ENCODE assay signal across 8 mouse cellular contexts in the genomic region with DNA sequence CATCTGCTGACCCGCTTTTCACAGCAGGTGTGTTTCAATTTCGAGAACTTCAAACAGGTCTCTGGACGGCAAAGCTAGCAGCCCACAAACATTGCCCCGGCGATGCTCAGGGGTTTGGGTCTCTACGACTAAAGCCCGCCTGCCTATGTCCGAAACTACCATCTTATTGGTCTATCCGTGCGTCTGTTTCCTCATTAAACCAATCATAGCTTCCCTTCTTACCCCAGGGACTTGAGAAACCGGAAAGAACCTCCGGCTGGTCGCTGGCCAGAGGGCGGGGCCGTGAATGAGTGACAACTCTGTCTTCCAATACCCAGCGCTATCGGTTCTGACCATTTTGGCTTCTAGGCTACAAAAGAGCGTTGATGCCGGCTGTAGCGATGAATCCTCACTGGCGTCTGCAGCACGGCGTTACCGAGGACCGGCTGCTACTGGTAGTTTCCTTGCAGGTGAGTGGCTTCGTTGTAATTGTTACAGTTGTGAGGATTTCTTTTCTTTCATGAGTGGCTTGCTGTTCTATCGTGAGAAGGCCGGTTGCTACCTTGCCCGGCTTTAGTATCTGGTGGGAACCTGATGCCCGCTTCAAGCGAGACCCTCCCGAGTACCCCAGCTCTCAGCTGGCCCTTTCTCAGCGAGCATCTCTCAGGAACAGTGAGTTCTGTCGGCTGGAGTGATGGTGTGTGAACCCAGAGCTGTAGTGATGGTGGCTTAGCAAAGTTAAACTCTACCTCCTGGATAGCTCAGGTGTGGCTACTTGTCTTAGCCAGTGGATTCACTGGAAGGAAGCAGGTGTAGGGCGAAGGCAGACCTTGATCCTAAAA. TPM values are rescaled to one million over a fixed set of nuclear protein-coding genes. Genes with fewer than 3 reads are reported as not detected.
DNase-seq lines count a peak whose midpoint lies in the region; ATAC-seq and TF ChIP-seq lines count a peak whose summit lies in the region.

A gene (plus strand): TSS at position 234 of the 821 bp plus-strand sequence.

- DNase-seq in 416B (ENCODE audit: low read depth), result peak; percentile 99
- peak; percentile 100 for DNase-seq in heart, adult 8-10 months (ENCODE audit: low spot score)
- DNase-seq in kidney, adult 9 months, result peak; percentile 100
- peak; percentile 99 for DNase-seq in limb, embryonic 14.5 days (ENCODE audit: low spot score)
- peak; percentile 99 for DNase-seq in midbrain, postnatal 0 days (ENCODE audit: low spot score)
- DNase-seq in spleen, postnatal 14 days (ENCODE audit: low spot score in 2 of 2), result peak; percentile 99

- TF ChIP-seq CTCF in bone marrow, adult 2 months (IDR thresholded peaks at IDR 0.05; ENCODE audit: control insufficient read depth, insufficient read depth, low read length), result no peak
- no peak for TF ChIP-seq CTCF in midbrain, postnatal 0 days (IDR thresholded peaks at IDR 0.05)

- peak within 1 kb of the TSS; percentile 70 for H3K27ac ChIP-seq in bone marrow, adult 2 months (ENCODE audit: control insufficient read depth, insufficient read depth, low read depth, low read length, poor library complexity)
- H3K27ac ChIP-seq in embryonic facial prominence, embryonic 15.5 days (replicated peaks), result peak within 1 kb of the TSS; percentile 61
- 0 out of 2 replicates have a peak within 1 kb of the TSS, but pooled peaks have one; percentile 61 for H3K27ac ChIP-seq in limb, embryonic 14.5 days (replicated peaks; ENCODE audit: low read depth, low read length)
- H3K27ac ChIP-seq in midbrain, postnatal 0 days (ENCODE audit: low read depth, low read length), result peak within 1 kb of the TSS; percentile 82

- H3K27me3 ChIP-seq in embryonic facial prominence, embryonic 15.5 days, result no peaks in the 10 kb centered on the region
- no peaks in the 10 kb centered on the region for H3K27me3 ChIP-seq in limb, embryonic 14.5 days (ENCODE audit: control insufficient read depth, insufficient read depth, low read length)
- no peaks in the 10 kb centered on the region for H3K27me3 ChIP-seq in midbrain, postnatal 0 days (ENCODE audit: insufficient read depth, low read length)

- under 1% methylated on average over 35 of the region's 35 CpGs for WGBS in bone marrow, adult 2 months
- WGBS in embryonic facial prominence, embryonic 15.5 days, result under 1% methylated on average over 35 of the region's 35 CpGs
- under 1% methylated on average over 35 of the region's 35 CpGs for WGBS in limb, embryonic 14.5 days
- WGBS in midbrain, postnatal 0 days, result 1% methylated on average over 35 of the region's 35 CpGs

- H3K4me2 ChIP-seq in embryonic facial prominence, embryonic 15.5 days (replicated peaks), result peak within 1 kb of the TSS; percentile 61
- H3K4me2 ChIP-seq in limb, embryonic 14.5 days (replicated peaks; ENCODE audit: low read depth, low read length, severe bottlenecking), result peak within 1 kb of the TSS; percentile 85
- peak within 1 kb of the TSS; percentile 64 for H3K4me2 ChIP-seq in midbrain, postnatal 0 days (ENCODE audit: low read depth, low read length, poor library complexity, severe bottlenecking)

- ATAC-seq in embryonic facial prominence, embryonic 15.5 days (ENCODE audit: insufficient number of reproducible peaks, low FRiP score, low TSS enrichment, low read depth), result peak; percentile 98
- ATAC-seq in limb, embryonic 14.5 days (ENCODE audit: low FRiP score, low read depth), result peak; percentile 99
- ATAC-seq in midbrain, postnatal 0 days (ENCODE audit: low FRiP score), result peak; percentile 98

- H3K9ac ChIP-seq in embryonic facial prominence, embryonic 15.5 days, result peak within 1 kb of the TSS; percentile 42
- H3K9ac ChIP-seq in limb, embryonic 14.5 days (ENCODE audit: low read depth, low read length, severe bottlenecking), result peak within 1 kb of the TSS; percentile 70
- peak within 1 kb of the TSS; percentile 74 for H3K9ac ChIP-seq in midbrain, postnatal 0 days (replicated peaks; ENCODE audit: low read length, poor library complexity, severe bottlenecking)

- H3K36me3 ChIP-seq in embryonic facial prominence, embryonic 15.5 days, result no peaks in the 10 kb centered on the region
- H3K36me3 ChIP-seq in limb, embryonic 14.5 days (ENCODE audit: control insufficient read depth, insufficient read depth, low read length), result no peaks in the 10 kb centered on the region
- H3K36me3 ChIP-seq in midbrain, postnatal 0 days (ENCODE audit: insufficient read depth, low read length), result no peaks in the 10 kb centered on the region

- no peaks in the 10 kb centered on the region for H3K9me3 ChIP-seq in embryonic facial prominence, embryonic 15.5 days (replicated peaks)
- H3K9me3 ChIP-seq in limb, embryonic 14.5 days (ENCODE audit: control insufficient read depth, low read length), result no peaks in the 10 kb centered on the region
- H3K9me3 ChIP-seq in midbrain, postnatal 0 days (ENCODE audit: low read length), result no peaks in the 10 kb centered on the region

- peak within 1 kb of the TSS; percentile 80 for H3K4me3 ChIP-seq in bone marrow, adult 2 months (replicated peaks; ENCODE audit: control insufficient read depth, low read depth, low read length)
- peak within 1 kb of the TSS; percentile 67 for H3K4me3 ChIP-seq in embryonic facial prominence, embryonic 15.5 days (replicated peaks)
- peak within 1 kb of the TSS; percentile 62 for H3K4me3 ChIP-seq in limb, embryonic 14.5 days (replicated peaks; ENCODE audit: low read length)
- H3K4me3 ChIP-seq in midbrain, postnatal 0 days (ENCODE audit: low read depth, low read length), result peak within 1 kb of the TSS; percentile 71

- peaks cover 2% of the 10 kb centered on the region; the same call in 1 of the 2 replicates for H3K4me1 ChIP-seq in bone marrow, adult 2 months (ENCODE audit: control insufficient read depth, insufficient read depth, low read length)
- H3K4me1 ChIP-seq in embryonic facial prominence, embryonic 15.5 days, result peaks cover 22% of the 10 kb centered on the region
- H3K4me1 ChIP-seq in limb, embryonic 14.5 days (ENCODE audit: control insufficient read depth, insufficient read depth, low read length), result peaks cover 22% of the 10 kb centered on the region
- H3K4me1 ChIP-seq in midbrain, postnatal 0 days (ENCODE audit: insufficient read depth, low read length), result peaks cover 13% of the 10 kb centered on the region; the same call in 1 of the 2 replicates

- TF ChIP-seq POLR2A in bone marrow, adult 2 months (IDR thresholded peaks at IDR 0.05; ENCODE audit: borderline replicate concordance, control insufficient read depth, low read depth, low read length), result peak; percentile 98
- peak; percentile 78; the same call in 1 of the 2 replicates for TF ChIP-seq POLR2A in limb, embryonic 14.5 days (IDR thresholded peaks at IDR 0.05; ENCODE audit: borderline replicate concordance, extremely low read depth, insufficient read depth, insufficient read length)

RNA-seq across cellular contexts. Expression of the gene that starts here (rescaled TPM):
- polyA plus RNA-seq in bone marrow, adult 2 months (2011; ENCODE audit: insufficient read depth, insufficient read length, low replicate concordance, missing spikeins), result 201 and 347 TPM in 2 replicates
- 42.4 and 49.5 TPM in 2 replicates for polyA plus RNA-seq in embryonic facial prominence, embryonic 15.5 days (2015; fragmentation: Nextera tagmentation; extraction: Ambion mirVana)
- total RNA-seq in heart, adult 8-10 months (2022), result 10 to 100 TPM; 27.1 to 53.5 (median 32.2) TPM
- polyA plus RNA-seq in limb, embryonic 14.5 days (2012; rRNA removed), result 30.0 and 38.5 TPM in 2 replicates
- 37.1 and 37.5 TPM in 2 replicates for polyA plus RNA-seq in limb, embryonic 14.5 days (2014; fragmentation: Nextera tagmentation; extraction: Ambion mirVana)
- 42.9 and 51.4 TPM in 2 replicates for total RNA-seq in midbrain, postnatal 0 days (2014; rRNA removed)
- 80.6 and 86.0 TPM in 2 replicates for polyA plus RNA-seq in midbrain, postnatal 0 days (2015; fragmentation: Nextera tagmentation; extraction: Ambion mirVana)

Comparison
In these comparisons a context has a peak if more than half of its experiments do, and no peak if none do; other contexts are left out.
1. Peak in every context shown above with its lines: DNase-seq, ATAC-seq, H3K4me3 ChIP-seq and H3K27ac ChIP-seq.